Mouse (Mus musculus) urinary bladder, postnatal 14 days (tissue): ENCODE results near the gene Ppbp.

Source experiments
- DNase-seq: peaks from one replicate; pipeline ENCODE4 v3.0.0; 2021; ENCODE audit warnings: low spot score

The Ppbp gene

DNA sequence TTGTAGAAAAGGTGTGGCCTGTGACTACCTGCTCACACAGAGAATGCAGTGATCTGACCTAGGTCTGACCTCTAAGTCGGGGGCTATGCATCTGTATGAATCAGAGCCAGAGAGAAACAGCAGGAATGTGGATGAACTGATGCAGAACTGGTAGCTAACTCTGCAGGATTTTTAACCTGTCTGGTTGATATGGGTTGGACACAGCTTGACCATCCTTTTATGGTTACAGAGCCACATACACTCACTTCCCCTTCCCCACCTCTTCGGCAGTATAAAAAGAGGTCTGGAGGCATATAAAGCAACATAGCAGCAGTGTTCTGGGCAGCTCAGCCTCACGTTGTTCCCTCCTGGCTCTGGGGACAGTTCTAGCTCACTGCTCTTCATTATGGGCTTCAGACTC, at the start of gene Ppbp:
Gene Ppbp (plus strand): TSS at position 301 of the 400 bp plus-strand sequence.
- DNase-seq: no peak

GRCm38 (mm10) chr5:90722656-90723055, 45.7 kb upstream of the Ppbp start:
- DNase-seq: no peak

GRCm38 (mm10) chr5:90728254-90728653, 40.1 kb upstream of the Ppbp start:
- DNase-seq: no peak

- no peak for DNase-seq
Measured at GRCm38 (mm10) chr5:90731480-90731879, 36.8 kb upstream of the Ppbp start.

DNA sequence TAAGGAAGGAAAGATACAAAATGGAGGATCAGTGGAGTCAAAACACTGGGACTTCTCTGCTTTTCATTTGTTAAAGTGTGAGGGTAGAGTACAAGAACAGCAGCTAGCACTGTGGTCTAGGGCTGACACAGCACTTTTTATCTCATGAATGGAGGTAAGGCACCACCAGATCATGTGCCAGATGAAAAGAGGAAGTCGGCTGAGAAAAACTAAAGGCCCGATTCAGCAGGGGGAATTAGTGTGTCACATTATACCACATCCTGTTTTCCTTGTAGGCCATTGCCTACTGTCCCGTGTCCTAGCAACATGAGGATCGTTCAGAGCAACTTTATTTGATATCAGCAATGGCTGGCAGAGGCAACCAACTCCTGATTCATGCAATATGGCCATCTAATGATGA, 26.3 kb upstream of the Ppbp start:
- no peak for DNase-seq

- no peak for DNase-seq
Measured at GRCm38 (mm10) chr5:90753934-90754333, 14.4 kb upstream of the Ppbp start.

DNA sequence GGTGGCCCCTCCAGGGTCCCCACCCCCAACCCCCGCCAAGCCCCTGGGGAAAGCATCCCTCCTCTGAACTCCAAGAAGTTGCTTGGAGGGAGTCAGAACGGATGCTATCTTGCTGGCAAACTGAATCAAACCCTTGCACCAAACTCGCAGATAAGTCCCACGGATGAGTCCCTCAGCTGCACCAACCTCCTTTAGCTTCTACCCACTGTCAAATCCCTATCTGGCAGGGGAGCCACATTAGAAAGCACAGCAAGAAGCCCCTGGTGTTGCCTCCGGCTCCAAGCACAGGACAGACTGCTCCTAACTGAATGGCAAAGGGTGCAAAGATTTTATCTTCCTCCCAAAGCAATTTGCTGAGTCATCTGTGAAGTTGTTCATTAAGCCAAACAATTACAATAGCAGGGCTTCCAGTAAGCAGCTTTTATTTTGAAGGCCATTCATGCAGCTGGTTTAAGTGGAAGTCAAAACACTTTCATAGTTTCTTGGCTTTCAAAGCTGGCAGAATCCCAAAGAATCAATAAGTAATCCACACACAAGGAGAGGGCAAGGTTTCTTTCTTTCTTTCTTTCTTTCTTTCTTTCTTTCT, 10.2 kb upstream of the Ppbp start:
- no peak for DNase-seq

DNA sequence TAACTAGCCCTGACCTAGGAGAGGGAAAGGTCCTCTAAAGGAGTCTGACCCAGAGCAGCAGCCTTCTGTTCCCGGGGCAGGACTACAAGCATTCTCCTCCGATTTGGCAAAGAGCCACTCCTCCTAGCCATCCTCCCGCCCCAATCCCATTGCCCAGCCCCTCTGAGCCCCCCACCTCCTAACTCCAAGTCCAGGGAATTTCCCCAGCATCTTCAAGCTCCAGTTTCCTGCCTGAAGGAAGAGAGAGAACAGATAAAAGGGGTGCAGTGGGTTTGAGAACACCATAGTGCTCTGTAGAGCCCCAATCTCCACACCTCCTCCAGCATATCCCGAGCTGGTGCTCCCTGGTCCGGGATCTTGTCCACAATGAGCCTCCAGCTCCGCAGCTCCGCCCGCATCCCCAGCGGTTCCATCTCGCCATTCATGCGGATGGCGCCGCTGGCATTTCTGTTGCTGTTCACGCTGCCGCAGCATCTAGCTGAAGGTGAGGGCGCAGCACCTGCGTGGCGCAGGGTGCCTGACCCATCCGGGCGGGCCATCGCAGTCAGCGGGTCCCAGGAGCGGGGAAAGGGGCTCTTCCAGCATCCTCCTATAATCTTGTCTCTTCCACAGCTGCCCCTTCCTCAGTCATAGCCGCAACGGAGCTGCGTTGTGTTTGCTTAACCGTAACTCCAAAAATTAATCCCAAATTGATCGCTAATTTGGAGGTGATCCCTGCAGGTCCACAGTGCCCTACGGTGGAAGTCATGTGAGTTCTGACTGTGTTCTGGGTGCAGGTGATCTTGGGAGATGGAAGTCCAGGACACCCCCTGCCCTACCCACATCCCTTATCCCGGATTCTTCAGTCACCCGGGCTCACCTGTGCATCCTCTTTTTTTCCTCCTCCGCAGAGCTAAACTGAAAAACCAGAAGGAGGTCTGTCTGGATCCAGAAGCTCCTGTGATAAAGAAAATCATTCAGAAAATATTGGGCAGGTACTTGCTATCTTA, 8.9 kb upstream of the Ppbp start, which contains the start of gene Cxcl5:
Gene Cxcl5 (plus strand): TSS at position 284 of the 989 bp plus-strand sequence.
- no peak for DNase-seq

GRCm38 (mm10) chr5:90760303-90760702, 8.0 kb upstream of the Ppbp start:
- DNase-seq: no peak

- no peak for DNase-seq
Measured at GRCm38 (mm10) chr5:90760844-90761243, 7.5 kb upstream of the Ppbp start.

- no peak for DNase-seq
Measured at GRCm38 (mm10) chr5:90761834-90762233, 6.5 kb upstream of the Ppbp start.

- DNase-seq: no peak
Measured at GRCm38 (mm10) chr5:90763912-90764665, 4.2 kb upstream of the Ppbp start.

- DNase-seq: no peak
Measured at GRCm38 (mm10) chr5:90765821-90766606, 2.3 kb upstream of the Ppbp start.

DNA sequence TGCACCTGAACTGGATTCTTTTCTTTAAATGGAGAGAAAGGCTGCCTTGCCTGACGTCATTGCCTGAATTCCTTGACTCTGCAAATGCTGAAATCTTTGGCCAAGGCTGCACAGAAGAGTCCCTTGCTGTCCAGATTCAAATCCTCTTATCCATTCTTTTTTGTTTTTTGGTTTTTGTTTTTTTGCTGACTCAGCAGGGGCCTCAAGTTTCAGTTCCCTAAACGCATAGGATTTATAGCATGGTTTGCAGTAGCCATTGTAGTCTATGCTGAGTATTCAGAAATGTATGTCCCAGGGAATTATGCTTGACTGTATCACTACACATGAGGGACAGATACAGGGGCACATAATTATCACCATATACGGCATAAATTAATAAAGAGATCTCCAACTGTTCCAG, 3.1 kb downstream of the Ppbp start:
- no peak for DNase-seq

DNA sequence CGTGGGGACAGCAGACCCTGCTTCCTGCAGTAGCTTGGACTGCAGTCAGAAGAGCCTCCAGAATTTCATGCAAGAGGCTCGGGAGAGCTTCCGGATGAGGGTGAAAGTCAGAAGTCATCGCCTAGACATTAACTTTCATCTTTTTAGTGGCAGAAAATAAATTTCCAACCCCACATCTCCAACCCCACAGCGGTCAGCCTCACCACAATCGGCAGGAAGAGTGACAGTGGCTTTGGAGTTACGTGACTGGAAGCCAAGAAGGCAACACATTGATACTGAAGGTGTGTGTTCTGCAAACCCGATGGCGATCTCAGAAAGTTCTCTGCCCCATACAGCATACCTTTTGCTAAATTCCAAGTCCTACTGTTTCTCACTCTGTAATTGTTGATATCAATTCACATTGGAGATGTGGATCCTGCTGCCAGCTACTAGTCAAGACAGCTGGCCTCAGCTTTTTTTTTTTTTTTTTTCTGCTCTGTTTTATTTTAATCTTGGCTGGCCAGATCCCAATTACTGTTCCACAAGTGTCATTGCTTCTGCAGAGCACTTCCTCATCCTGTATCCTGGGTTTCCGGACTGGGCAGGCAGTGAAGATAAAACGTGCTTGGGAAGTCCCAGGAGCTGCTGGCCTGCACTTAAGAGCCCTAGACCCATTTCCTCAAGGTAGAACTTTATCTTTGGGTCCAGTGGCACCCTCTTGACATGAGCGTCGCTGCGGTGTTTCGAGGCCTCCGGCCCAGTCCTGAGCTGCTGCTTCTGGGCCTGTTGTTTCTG, 3.7 kb downstream of the Ppbp start, which contains the start of gene Pf4:
Gene Pf4 (plus strand): TSS at position 556 of the 774 bp plus-strand sequence.
- DNase-seq: no peak

DNA sequence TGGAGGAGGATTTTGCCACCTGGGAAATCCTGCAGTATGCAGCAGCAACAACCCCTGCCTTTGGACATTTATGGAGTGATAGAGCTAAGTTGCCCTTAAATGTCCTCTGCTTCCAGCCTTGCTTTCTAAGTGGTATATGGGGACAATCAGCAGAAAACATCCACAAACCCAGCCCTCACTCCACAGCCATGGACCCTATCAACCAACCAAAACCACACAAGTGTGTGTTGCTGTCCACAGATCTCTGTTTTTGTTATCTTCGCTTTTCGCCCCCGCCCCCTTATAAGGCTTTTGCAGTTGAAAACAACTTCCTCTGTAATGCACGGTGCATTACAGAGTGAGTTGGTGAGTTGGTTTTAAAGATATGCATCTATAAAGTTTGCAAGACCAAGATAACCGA, 7.2 kb downstream of the Ppbp start:
- no peak for DNase-seq

DNA sequence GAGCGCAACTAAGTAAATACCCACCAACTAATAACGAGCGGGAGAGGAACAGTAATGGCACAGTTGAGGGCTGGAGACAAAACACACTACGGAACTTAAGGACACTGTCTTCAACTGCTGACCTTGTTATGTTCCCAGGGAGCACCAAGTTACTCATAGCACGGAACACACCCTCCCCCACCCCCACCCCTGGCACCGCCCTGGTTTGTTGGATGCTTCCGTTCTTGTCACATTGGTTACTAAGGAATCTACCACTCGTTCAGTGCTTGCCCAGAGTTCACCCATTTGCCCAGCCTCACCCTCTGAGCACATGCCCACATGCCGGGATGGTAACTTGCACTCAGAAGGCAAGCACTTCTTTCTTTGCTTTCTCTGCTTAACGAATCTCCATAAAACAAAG, 9.3 kb downstream of the Ppbp start:
- no peak for DNase-seq

DNA sequence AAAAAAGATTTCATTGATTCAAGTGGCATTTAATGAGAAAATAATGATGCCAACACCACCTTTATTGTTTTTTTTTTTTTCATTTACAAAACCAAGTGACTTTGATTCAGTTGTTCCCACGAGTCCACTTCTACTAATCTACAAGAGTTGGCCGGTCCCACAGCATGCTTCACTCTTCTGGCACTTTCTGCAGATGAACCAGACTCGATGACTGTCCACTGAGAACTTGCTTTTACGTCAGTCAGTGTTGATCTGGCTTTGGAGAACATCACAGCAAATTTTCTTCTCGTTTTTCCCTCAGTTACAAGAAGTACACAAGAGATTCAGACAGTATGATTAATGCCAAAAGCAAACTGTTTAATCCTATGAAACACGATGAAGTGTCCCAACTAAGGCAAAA, 10.5 kb downstream of the Ppbp start:
- DNase-seq: no peak

DNA sequence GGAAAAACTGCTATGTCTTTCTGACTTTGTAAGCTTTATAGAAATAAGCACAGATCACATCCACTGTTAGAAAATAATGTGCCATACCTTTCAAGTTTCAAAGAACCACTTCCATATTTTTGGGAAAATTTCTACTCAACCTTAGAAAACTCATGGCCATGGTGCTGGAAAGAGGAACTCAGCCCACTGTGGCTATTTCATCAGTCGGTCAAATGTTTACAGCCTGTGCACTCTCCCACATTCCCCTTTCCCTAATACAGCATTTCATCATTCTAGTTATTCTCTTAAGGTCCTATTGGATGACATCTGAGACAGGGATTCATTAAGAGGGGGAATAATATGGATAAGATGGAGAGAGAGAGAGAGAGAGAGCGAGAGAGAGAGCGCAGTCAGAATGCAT, 15.4 kb downstream of the Ppbp start:
- DNase-seq: no peak

- DNase-seq: peak; percentile 51
Measured at GRCm38 (mm10) chr5:90785659-90786588, 17.6 kb downstream of the Ppbp start, which contains the start of gene Cxcl3. Cxcl3 (plus strand) TSS chr5:90786103.
